Mouse (Mus musculus): ENCODE data around the gene Ntn3. TPM values are rescaled to one million over a fixed set of nuclear protein-coding genes. Genes with fewer than 3 reads are reported as not detected.
A peak's percentile ranks its signal among the peaks of the same experiment; 100 is the strongest.

Gene Ntn3
- polyA plus RNA-seq, 1 experiment from 2014 or later = 5.0 TPM

DNA sequence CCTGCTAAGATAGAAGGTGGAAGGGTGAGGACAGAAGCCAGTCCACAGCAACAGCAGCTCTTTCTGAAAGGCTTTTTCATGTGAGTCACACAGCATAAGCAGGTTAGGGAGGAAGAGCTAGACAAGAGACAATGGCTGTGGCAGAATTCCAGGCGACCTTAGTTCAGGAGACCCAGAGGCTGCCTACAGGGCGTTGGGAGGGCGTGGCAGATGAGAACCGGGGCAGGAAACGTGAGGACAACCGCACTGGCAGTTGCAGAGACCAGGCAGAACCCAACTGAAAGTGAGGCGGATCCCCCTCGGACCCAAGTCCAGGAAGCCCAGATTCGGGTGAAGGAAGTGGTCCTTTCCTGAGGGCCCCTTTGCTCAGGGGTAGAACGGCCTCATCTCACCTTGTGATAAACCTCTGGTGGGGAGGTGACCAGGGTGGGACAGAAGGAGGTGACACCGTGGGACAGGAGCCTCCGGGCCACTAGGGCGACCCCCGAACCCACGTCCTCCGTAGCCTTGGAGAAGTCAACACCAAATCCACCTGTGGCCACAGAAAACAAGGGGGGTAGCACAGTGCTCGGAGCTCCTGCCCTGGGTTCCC, 46.7 kb downstream of the Ntn3 start:
- Histone ChIP-seq H3K9me3 (ENCODE audit: control insufficient read depth, low read length) (no peaks in the 10 kb centered on the region), H3K27me3 (ENCODE audit: control insufficient read depth, insufficient read depth, low read length) (no peaks in the 10 kb centered on the region), H3K36me3 (replicated peaks; ENCODE audit: control insufficient read depth, insufficient read depth) (peaks cover 29% of the 10 kb centered on the region), H3K9ac (peak overlapping the region; percentile 86), H3K27ac (peak overlapping the region; percentile 84; the same call in 1 of the 2 replicates), H3K4me3 (replicated peaks; ENCODE audit: low read length) (peak overlapping the region; percentile 79), H3K4me1 (replicated peaks; ENCODE audit: control insufficient read depth, insufficient read depth, low read length) (peaks cover 19% of the 10 kb centered on the region), H3K4me2 (replicated peaks) (peak overlapping the region; percentile 99)
- ATAC-seq (ENCODE audit: low FRiP score) (no peak), DNase-seq (ENCODE audit: low spot score) (no peak)
- 36% methylated on average over 17 of the region's 17 CpGs for WGBS

DNA sequence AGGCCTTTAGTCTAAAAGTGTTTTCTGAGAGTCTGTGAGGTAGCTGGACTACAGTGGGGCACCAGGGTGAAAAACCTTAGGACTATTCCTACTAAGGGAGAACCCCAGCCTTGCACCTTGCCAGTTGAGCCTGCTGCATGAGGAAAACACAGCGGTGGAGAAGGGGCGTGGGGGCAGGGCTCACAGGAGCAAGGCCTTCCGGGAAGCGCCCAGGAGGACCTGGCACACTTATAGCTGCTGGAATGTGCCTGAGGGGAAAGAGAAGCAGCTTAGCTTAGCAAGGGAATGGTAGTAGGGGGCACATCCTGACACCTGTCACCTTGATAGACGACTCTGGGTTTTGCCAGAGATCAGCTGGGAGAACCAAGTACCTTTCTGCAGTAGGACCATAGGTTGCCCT, 47.9 kb downstream of the Ntn3 start:
- no peak for ATAC-seq (ENCODE audit: low FRiP score)
- Histone ChIP-seq H3K4me1 (replicated peaks; ENCODE audit: control insufficient read depth, insufficient read depth, low read length) (peaks cover 7% of the 10 kb centered on the region), H3K9me3 (ENCODE audit: control insufficient read depth, low read length) (no peaks in the 10 kb centered on the region), H3K27ac (no peak overlapping the region), H3K9ac (no peak overlapping the region), H3K4me2 (replicated peaks) (no peak overlapping the region), H3K27me3 (ENCODE audit: control insufficient read depth, insufficient read depth, low read length) (no peaks in the 10 kb centered on the region), H3K36me3 (replicated peaks; ENCODE audit: control insufficient read depth, insufficient read depth) (peaks cover 22% of the 10 kb centered on the region), H3K4me3 (replicated peaks; ENCODE audit: low read length) (no peak overlapping the region)
- no peak for DNase-seq (ENCODE audit: low spot score)
- 82% methylated on average over 5 of the region's 5 CpGs for WGBS

DNA sequence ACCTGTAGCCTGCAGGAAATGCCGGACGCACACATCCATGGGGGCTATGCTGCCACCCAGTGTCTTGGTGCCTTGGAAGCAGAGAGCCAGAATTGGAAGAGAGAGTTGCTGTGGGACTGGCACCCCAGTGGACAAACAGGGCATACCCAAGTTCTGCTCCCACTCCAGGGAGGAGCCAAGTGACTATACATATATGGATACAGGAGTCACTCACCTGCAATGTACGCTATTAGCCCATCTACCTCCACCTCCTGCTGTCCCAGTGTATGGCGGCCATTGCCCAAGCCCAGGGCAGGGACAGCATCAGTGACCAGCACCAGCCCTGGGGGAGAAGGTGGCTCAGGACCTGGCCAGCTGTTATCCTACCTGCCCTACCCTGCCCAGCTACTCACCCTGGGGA, 51.8 kb downstream of the Ntn3 start:
- Histone ChIP-seq H3K27me3 (ENCODE audit: control insufficient read depth, insufficient read depth, low read length) (no peaks in the 10 kb centered on the region), H3K9ac (no peak overlapping the region), H3K4me1 (replicated peaks; ENCODE audit: control insufficient read depth, insufficient read depth, low read length) (peaks cover 2% of the 10 kb centered on the region), H3K4me3 (replicated peaks; ENCODE audit: low read length) (no peak overlapping the region), H3K36me3 (replicated peaks; ENCODE audit: control insufficient read depth, insufficient read depth) (peaks cover 25% of the 10 kb centered on the region), H3K9me3 (ENCODE audit: control insufficient read depth, low read length) (no peaks in the 10 kb centered on the region), H3K4me2 (replicated peaks) (no peak overlapping the region), H3K27ac (no peak overlapping the region)
- WGBS = 92% methylated on average over 4 of the region's 4 CpGs
- ATAC-seq (ENCODE audit: low FRiP score) (no peak), DNase-seq (ENCODE audit: low spot score) (no peak)

DNA sequence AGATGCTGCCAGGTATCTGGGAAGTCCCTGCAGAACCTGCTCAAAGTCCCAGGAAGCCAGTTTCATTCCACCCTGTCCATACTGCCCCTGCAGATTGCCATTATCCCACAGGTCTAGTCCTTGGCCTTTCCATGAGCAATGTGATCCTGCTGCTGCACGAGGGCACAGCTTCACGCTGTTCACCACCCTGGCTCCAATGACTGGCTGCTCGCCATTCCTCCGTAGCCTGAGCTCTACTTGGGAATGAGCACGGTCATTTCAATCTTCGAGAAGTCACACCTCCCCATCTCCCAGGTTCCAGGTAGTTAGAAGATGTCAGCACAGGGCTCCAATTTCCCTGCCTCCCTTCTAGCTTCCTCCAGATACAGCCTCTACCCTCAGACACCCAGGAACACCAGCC, 52.2 kb downstream of the Ntn3 start:
- 93% methylated on average over 6 of the region's 6 CpGs for WGBS
- Histone ChIP-seq H3K4me1 (replicated peaks; ENCODE audit: control insufficient read depth, insufficient read depth, low read length) (peaks cover 3% of the 10 kb centered on the region; the same call in 1 of the 2 replicates), H3K27ac (no peak overlapping the region), H3K4me3 (replicated peaks; ENCODE audit: low read length) (no peak overlapping the region), H3K9me3 (ENCODE audit: control insufficient read depth, low read length) (no peaks in the 10 kb centered on the region), H3K4me2 (replicated peaks) (no peak overlapping the region), H3K9ac (no peak overlapping the region), H3K36me3 (replicated peaks; ENCODE audit: control insufficient read depth, insufficient read depth) (peaks cover 25% of the 10 kb centered on the region), H3K27me3 (ENCODE audit: control insufficient read depth, insufficient read depth, low read length) (no peaks in the 10 kb centered on the region)
- no peak for DNase-seq (ENCODE audit: low spot score)
- no peak for ATAC-seq (ENCODE audit: low FRiP score)

DNA sequence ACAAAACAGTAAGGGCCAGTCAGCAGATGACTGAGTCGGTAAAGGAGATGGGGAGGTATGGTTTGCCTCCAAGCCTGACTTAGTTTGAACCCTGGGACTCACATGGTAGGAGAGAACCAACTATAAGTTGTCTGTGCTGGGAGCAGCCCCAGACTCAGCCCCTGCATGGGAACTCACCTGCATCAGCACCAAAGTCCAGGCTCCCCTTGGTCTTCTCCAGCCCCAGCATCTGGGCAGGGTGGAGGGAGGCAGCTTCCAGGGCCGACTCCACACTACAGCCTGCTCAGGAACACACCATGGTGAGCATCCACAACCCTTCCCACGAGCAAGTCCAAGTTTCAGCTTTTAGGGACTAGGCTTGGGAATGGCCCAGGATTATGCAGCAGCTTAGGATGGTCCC, 52.9 kb downstream of the Ntn3 start:
- Histone ChIP-seq H3K9ac (no peak overlapping the region), H3K27me3 (ENCODE audit: control insufficient read depth, insufficient read depth, low read length) (no peaks in the 10 kb centered on the region), H3K4me1 (replicated peaks; ENCODE audit: control insufficient read depth, insufficient read depth, low read length) (peaks cover 7% of the 10 kb centered on the region; the same call in 1 of the 2 replicates), H3K36me3 (replicated peaks; ENCODE audit: control insufficient read depth, insufficient read depth) (peaks cover 25% of the 10 kb centered on the region), H3K4me2 (replicated peaks) (no peak overlapping the region), H3K9me3 (ENCODE audit: control insufficient read depth, low read length) (no peaks in the 10 kb centered on the region), H3K4me3 (replicated peaks; ENCODE audit: low read length) (no peak overlapping the region), H3K27ac (no peak overlapping the region)
- DNase-seq (ENCODE audit: low spot score) (no peak), ATAC-seq (ENCODE audit: low FRiP score) (no peak)
- 87% methylated on average over 3 of the region's 3 CpGs for WGBS

DNA sequence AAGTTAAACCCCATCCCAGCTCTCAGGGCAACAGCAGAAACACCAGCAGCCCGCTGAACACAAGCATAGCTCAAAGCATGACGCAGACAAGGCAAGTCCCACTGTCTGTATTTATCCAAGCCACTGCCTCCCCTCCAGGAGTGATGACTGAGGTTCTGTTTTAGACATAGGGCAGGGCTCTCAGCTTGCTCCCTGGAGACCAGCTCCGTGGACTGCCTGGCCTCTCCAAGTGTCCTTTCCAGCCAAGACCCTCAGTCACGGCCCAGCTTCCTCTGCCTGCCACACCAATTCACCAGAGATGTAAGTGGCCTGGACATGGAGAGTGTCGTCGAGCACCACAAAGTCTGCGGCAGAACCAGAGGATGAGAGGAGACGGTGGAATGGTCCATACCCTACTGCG, 53.6 kb downstream of the Ntn3 start:
- no peak for DNase-seq (ENCODE audit: low spot score)
- Histone ChIP-seq H3K4me3 (replicated peaks; ENCODE audit: low read length) (no peak overlapping the region), H3K4me2 (replicated peaks) (no peak overlapping the region), H3K9me3 (ENCODE audit: control insufficient read depth, low read length) (no peaks in the 10 kb centered on the region), H3K4me1 (replicated peaks; ENCODE audit: control insufficient read depth, insufficient read depth, low read length) (peaks cover 7% of the 10 kb centered on the region; the same call in 1 of the 2 replicates), H3K36me3 (replicated peaks; ENCODE audit: control insufficient read depth, insufficient read depth) (peaks cover 25% of the 10 kb centered on the region), H3K27ac (no peak overlapping the region), H3K9ac (no peak overlapping the region), H3K27me3 (ENCODE audit: control insufficient read depth, insufficient read depth, low read length) (no peaks in the 10 kb centered on the region)
- 95% methylated on average over 9 of the region's 9 CpGs for WGBS
- no peak for ATAC-seq (ENCODE audit: low FRiP score)

DNA sequence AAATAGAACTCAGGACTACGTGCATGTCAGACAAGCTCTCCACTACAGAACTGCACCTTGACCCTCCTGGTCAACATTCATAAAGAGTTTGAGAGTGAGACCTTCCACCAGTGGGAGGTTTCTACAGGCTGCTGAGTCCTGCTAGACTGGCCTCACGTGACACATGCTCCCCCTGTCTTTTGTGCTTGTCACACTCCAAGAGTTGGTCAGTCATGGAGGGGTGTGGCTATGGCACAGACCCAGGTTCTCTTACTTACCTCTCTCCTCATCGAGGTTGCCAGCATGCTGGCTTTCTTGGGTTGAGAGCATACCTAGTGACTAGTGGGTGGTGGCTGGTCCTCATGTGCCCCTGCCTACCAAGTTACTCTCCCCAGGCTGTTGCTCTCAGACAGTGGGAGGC, 54.9 kb downstream of the Ntn3 start:
- no peak for ATAC-seq (ENCODE audit: low FRiP score)
- Histone ChIP-seq H3K9me3 (ENCODE audit: control insufficient read depth, low read length) (no peaks in the 10 kb centered on the region), H3K4me3 (replicated peaks; ENCODE audit: low read length) (no peak overlapping the region), H3K27me3 (ENCODE audit: control insufficient read depth, insufficient read depth, low read length) (no peaks in the 10 kb centered on the region), H3K4me2 (replicated peaks) (no peak overlapping the region), H3K36me3 (replicated peaks; ENCODE audit: control insufficient read depth, insufficient read depth) (peaks cover 25% of the 10 kb centered on the region), H3K4me1 (replicated peaks; ENCODE audit: control insufficient read depth, insufficient read depth, low read length) (peaks cover 7% of the 10 kb centered on the region; the same call in 1 of the 2 replicates), H3K9ac (no peak overlapping the region), H3K27ac (no peak overlapping the region)
- DNase-seq (ENCODE audit: low spot score) = no peak
- 81% methylated on average over 3 of the region's 3 CpGs for WGBS

Small RNAs within 50 kb of the gene (microRNA-seq; reads per million reads assigned to microRNA genes)
- 0.48 reads per million for gene Mir5134
- 1.1 reads per million for gene Mir6965

Other genes with a start within 250 kb of the Ntn3 start
- not detected in 2 replicates for gene Prss30, start 229.0 kb downstream of the Ntn3 start, polyA plus RNA-seq (2014; fragmentation: Nextera tagmentation; extraction: Ambion mirVana)
- gene Prss22, start 211.4 kb downstream of the Ntn3 start, polyA plus RNA-seq (2014; fragmentation: Nextera tagmentation; extraction: Ambion mirVana) = not detected in 2 replicates
- 0.16 TPM in 1 of 2 replicates, not detected in the other for gene Prss27, start 171.4 kb downstream of the Ntn3 start, polyA plus RNA-seq (2014; fragmentation: Nextera tagmentation; extraction: Ambion mirVana)
- 77.8 and 79.9 TPM in 2 replicates for gene Kctd5, start 136.0 kb downstream of the Ntn3 start, polyA plus RNA-seq (2014; fragmentation: Nextera tagmentation; extraction: Ambion mirVana)
- 71.3 and 75.1 TPM in 2 replicates for gene Pdpk1, start 58.6 kb downstream of the Ntn3 start, polyA plus RNA-seq (2014; fragmentation: Nextera tagmentation; extraction: Ambion mirVana)
- gene Amdhd2, start 45.8 kb downstream of the Ntn3 start, polyA plus RNA-seq (2014; fragmentation: Nextera tagmentation; extraction: Ambion mirVana) = 29.1 and 30.6 TPM in 2 replicates
- gene Atp6v0c, start 39.8 kb downstream of the Ntn3 start, polyA plus RNA-seq (2014; fragmentation: Nextera tagmentation; extraction: Ambion mirVana) = 1,495 and 1,569 TPM in 2 replicates
- gene Tbc1d24, start 4.0 kb downstream of the Ntn3 start, polyA plus RNA-seq (2014; fragmentation: Nextera tagmentation; extraction: Ambion mirVana) = 27.1 and 27.6 TPM in 2 replicates
- 8.2 and 10.1 TPM in 2 replicates for gene Tedc2, start 11.3 kb upstream of the Ntn3 start, polyA plus RNA-seq (2014; fragmentation: Nextera tagmentation; extraction: Ambion mirVana)
- gene Ccnf, start 42.0 kb upstream of the Ntn3 start, polyA plus RNA-seq (2014; fragmentation: Nextera tagmentation; extraction: Ambion mirVana) = 11.8 and 21.2 TPM in 2 replicates
- 0.63 and 1.1 TPM in 2 replicates for gene Abca17, start 141.5 kb upstream of the Ntn3 start, polyA plus RNA-seq (2014; fragmentation: Nextera tagmentation; extraction: Ambion mirVana)
- gene Abca3, start 142.4 kb upstream of the Ntn3 start, polyA plus RNA-seq (2014; fragmentation: Nextera tagmentation; extraction: Ambion mirVana) = 32.8 and 34.8 TPM in 2 replicates
- 278 and 280 TPM in 2 replicates for gene Rnps1, start 205.0 kb upstream of the Ntn3 start, polyA plus RNA-seq (2014; fragmentation: Nextera tagmentation; extraction: Ambion mirVana)
- 36.2 and 46.0 TPM in 2 replicates for gene Eci1, start 217.1 kb upstream of the Ntn3 start, polyA plus RNA-seq (2014; fragmentation: Nextera tagmentation; extraction: Ambion mirVana)
- gene Dnase1l2, start 233.6 kb upstream of the Ntn3 start, polyA plus RNA-seq (2014; fragmentation: Nextera tagmentation; extraction: Ambion mirVana) = 3.6 and 6.0 TPM in 2 replicates

Measured in hindbrain, embryonic 14.5 days (tissue).